In genomic region chr13:51776160-51776737, GRCm38 (mm10) we compare ENCODE assay signal across 10 mouse cellular contexts. TPM values are rescaled to one million over a fixed set of nuclear protein-coding genes. Genes with fewer than 3 reads are reported as not detected.
DNase-seq lines count a peak whose midpoint lies in the region; ATAC-seq lines count a peak whose summit lies in the region.
"Had no signal": no experiment of that assay in that cellular context is flagged by ENCODE, and none has a peak within 500 bp of the region (broad histone marks: within the 10 kb centered on the region; RNA-seq: fewer than 3 reads in every experiment).

No protein-coding gene starts in this region.

- H3K27ac ChIP-seq in heart, embryonic 15.5 days: peak overlapping the region; percentile 90
- no peak overlapping the region for H3K27ac ChIP-seq in neural tube, embryonic 15.5 days (replicated peaks)

- no peak overlapping the region for H3K4me3 ChIP-seq in heart, embryonic 15.5 days
- H3K4me3 ChIP-seq in neural tube, embryonic 15.5 days (replicated peaks): no peak overlapping the region
- H3K4me3 ChIP-seq: kidney, embryonic 15.5 days; midbrain, embryonic 10.5 days had no signal

- no peak for ATAC-seq in heart, embryonic 15.5 days (replicated peaks; ENCODE audit: insufficient number of reproducible peaks, insufficient read depth, low FRiP score, low read depth)
- no peak for ATAC-seq in neural tube, embryonic 15.5 days (ENCODE audit: low FRiP score)

- 82% methylated on average over 6 of the region's 6 CpGs for WGBS in heart, embryonic 15.5 days
- 89% methylated on average over 6 of the region's 6 CpGs for WGBS in neural tube, embryonic 15.5 days

- no peaks in the 10 kb centered on the region for H3K27me3 ChIP-seq in heart, embryonic 15.5 days
- no peaks in the 10 kb centered on the region for H3K27me3 ChIP-seq in neural tube, embryonic 15.5 days (replicated peaks)
- H3K27me3 ChIP-seq: kidney, embryonic 15.5 days had no signal

- no peaks in the 10 kb centered on the region for H3K9me3 ChIP-seq in heart, embryonic 15.5 days (replicated peaks)
- no peaks in the 10 kb centered on the region for H3K9me3 ChIP-seq in neural tube, embryonic 15.5 days (replicated peaks)
- H3K9me3 ChIP-seq: kidney, embryonic 15.5 days; midbrain, embryonic 10.5 days had no signal

- H3K9ac ChIP-seq in heart, embryonic 15.5 days: no peak overlapping the region
- no peak overlapping the region for H3K9ac ChIP-seq in neural tube, embryonic 15.5 days (replicated peaks)
- H3K9ac ChIP-seq: kidney, embryonic 15.5 days had no signal

- no peak for DNase-seq in heart, adult 8-10 months (ENCODE audit: low spot score)
- peak; percentile 71 for DNase-seq in thymus, postnatal 0 days (ENCODE audit: low spot score)
- DNase-seq in thymus, postnatal 14 days: no peak
- peak; percentile 93 for DNase-seq in fat pad, adult 2 months (ENCODE audit: extremely low read depth, low read depth, low spot score)
- DNase-seq in gastrocnemius, adult 8-10 months (ENCODE audit: low spot score in 2 of 2): no peak
- DNase-seq: thymus, postnatal 25 days had no signal

- H3K4me2 ChIP-seq in heart, embryonic 15.5 days: no peak overlapping the region
- no peak overlapping the region for H3K4me2 ChIP-seq in neural tube, embryonic 15.5 days

- peaks cover 44% of the 10 kb centered on the region for H3K4me1 ChIP-seq in heart, embryonic 15.5 days (replicated peaks)
- H3K4me1 ChIP-seq in neural tube, embryonic 15.5 days: peaks cover 28% of the 10 kb centered on the region

- H3K36me3 ChIP-seq in heart, embryonic 15.5 days: no peaks in the 10 kb centered on the region
- H3K36me3 ChIP-seq in neural tube, embryonic 15.5 days: no peaks in the 10 kb centered on the region
- H3K36me3 ChIP-seq: kidney, embryonic 15.5 days; midbrain, embryonic 10.5 days had no signal

RNA-seq across cellular contexts. Expression of gene Sema4d, which starts 17.3 kb away (rescaled TPM):
- 14.7 and 19.8 TPM in 2 replicates for polyA plus RNA-seq in heart, embryonic 15.5 days (2015; fragmentation: Nextera tagmentation; extraction: Ambion mirVana)
- total RNA-seq in heart, adult 8-10 months (2022): 10 to 100 TPM; 56.5 to 72.3 (median 68.6) TPM
- 55.9 and 58.5 TPM in 2 replicates for polyA plus RNA-seq in thymus, postnatal 0 days (2015; fragmentation: Nextera tagmentation; extraction: Ambion mirVana)
- 15.2 and 17.9 TPM in 2 replicates for polyA plus RNA-seq in neural tube, embryonic 15.5 days (2015; fragmentation: Nextera tagmentation; extraction: Ambion mirVana)
- 100 to 1,000 TPM; 127 to 151 (median 139) TPM for total RNA-seq in gastrocnemius, adult 8-10 months (2022)

Comparison
In these comparisons a context has a peak if more than half of its experiments do, and no peak if none do; other contexts are left out.
1. DNase-seq: peak in thymus, postnatal 0 days (single experiment) and fat pad, adult 2 months (single experiment); none in heart, adult 8-10 months (single experiment), thymus, postnatal 14 days (single experiment) and gastrocnemius, adult 8-10 months (0 of 2).